Comparison of ENCODE assay signal across 11 mouse cellular contexts in genomic region chr8:66865120-66865519, GRCm38 (mm10).
"Had no signal": no experiment of that assay in that cellular context is flagged by ENCODE, and none has a peak within 500 bp of the region (broad histone marks: within the 10 kb centered on the region; RNA-seq: fewer than 3 reads in every experiment).

No protein-coding gene starts in this region.

- DNase-seq: gastrocnemius, postnatal 14 days; gastrocnemius, postnatal 36 days; heart, adult 11 months; heart, postnatal 10 days; heart, postnatal 4 days; kidney, adult 18-20 months; kidney, adult 8-10 months; kidney, postnatal 10 days; kidney, postnatal 25 days; kidney, postnatal 4 days; left cerebral cortex, postnatal 4 days had no signal
